Mouse (Mus musculus) mouse embryonic stem cell (cell line): ENCODE measurements around the gene Olfr482.

Experiments used
- in situ Hi-C, 2 experiments: fragments of 300-500 bp; cut with MboI; formaldehyde crosslinking; loops; 1 replicate in 1 of 2; 3 replicates in 1 of 2; pipeline ENCODE4 v1.14.3; 2019 to 2020; ENCODE audit warnings: low sequenced_read_pairs in 2 of 2, low pct_unique_long_range_greater_than_20kb in 1 of 2, mixed read lengths in 1 of 2; ENCODE audit not compliant: unreplicated experiment in 1 of 2

The Olfr482 gene

DNA sequence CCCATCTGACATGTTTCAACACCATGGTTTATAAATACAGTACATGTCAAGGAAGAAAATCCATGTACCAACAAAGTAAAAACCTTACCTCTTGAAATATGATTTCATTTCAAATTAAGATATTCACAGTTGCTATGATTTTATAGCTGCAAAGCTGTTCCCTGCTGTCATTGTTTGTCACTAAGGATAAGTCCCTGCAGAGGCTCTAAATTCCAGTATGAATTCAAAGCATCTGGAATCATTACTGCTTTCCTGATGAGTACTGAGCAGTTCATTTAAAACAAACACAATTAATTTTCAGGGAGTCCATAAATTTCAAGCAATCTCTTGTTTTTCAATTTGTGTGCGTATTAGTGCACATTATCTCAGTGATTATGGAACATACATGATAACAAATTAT lies at the start of gene Olfr482:
Gene Olfr482 (minus strand): TSS at position 101 of the 400 bp plus-strand sequence.
- in situ Hi-C loops, result no loop called here

DNA sequence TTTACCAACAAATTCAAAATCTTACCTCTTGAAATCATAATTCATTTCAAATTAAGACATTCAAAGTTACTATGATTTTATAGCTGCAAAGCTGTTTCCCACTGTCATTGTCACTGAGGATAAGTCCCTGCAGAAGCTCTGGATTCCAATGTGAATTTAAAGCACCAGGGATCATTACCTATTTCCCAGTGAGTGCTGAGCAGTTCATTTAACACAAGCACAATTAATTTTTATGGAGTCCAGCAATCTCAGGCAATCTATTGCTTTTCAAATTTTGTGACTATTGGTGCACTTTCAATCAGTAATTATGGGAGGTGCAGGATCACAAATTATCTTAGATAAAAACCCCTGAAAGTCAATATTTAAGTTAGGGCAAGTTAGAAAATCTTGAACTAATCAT lies 30.0 kb upstream of the Olfr482 start, which contains the start of gene Olfr484:
Gene Olfr484 (minus strand): TSS at position 101 of the 400 bp plus-strand sequence.
- in situ Hi-C loops, result no loop called here

DNA sequence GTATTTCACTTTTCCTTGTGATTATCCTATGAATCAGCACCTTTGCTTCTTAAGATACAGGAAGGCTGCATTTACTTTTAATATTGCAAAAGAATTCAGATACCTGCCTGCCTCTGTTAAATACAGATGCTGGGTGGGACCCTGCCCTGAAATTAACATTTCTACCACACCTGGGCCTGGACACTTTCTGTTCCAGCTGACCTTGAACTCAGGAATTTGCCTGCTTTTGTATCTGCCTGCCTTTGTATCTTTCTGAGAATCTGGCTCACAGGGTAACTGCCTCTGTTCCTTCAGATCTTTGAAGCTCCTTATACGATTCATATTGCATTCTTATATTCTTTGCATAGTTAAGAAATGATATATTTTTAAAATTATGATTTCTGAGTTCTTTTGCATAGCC lies 24.0 kb upstream of the Olfr482 start:
- in situ Hi-C loops, result no loop called here

DNA sequence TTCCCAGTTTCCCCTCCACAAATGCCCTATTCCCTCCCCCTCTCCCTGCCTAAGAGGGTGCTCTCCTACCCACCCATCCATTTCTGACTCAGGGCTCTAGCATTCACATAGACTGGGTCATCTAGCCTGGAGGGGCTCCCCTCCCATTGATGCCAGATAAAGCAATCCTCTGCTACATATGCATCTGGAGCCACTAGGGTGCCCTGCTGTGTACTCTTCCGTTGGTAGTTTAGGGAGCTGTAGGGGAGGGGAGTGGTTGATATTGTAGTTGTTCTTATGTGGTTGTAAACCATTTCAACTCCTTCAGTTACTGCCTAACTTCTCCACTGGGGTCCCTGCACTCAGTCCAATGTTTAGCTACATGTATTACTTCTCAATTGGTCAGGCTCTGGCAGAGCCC lies 23.3 kb upstream of the Olfr482 start:
- in situ Hi-C loops, result no loop called here

DNA sequence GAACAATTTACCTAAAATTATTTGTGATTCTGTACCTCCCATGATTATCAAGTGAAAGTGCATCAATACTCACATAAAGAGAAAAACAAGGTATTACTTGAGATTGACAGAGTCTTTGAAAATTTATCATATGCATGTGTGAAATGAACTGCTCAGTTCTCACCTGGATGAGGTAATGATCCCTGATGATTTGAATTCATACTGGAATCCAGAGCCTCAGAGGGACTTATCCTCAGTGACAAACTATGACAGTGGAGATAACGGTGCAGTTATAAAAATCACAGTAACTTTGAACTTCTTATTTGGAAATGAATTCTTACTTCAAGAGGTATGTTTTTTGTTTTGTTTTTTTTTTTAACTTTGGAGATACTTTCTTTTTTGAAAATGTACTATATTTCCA lies 3.2 kb upstream of the Olfr482 start, which contains the start of gene Olfr483:
Gene Olfr483 (plus strand): TSS at position 301 of the 400 bp plus-strand sequence.
- in situ Hi-C loops, result no loop called here

DNA sequence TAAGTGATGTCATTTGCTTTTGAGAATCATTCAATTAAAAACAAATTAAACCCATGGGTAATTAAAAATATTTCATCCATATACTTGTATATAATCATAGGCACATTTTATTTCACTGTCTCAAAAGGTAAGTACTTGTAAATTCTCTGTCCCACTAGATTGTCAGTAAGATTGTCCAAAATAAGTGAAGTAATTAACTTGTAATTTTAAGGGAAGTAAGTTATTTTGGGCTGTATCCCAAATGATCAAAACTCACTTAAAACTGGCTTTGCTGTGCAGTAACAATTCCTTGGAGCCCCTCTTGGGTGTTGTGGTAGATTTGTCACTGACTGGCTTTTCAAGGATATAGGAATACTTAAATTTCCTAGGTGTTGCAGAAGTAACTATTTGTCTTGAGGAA lies 17.8 kb downstream of the Olfr482 start, which contains the start of gene Olfr481:
Gene Olfr481 (plus strand): TSS at position 301 of the 400 bp plus-strand sequence.
- in situ Hi-C loops, result no loop called here

DNA sequence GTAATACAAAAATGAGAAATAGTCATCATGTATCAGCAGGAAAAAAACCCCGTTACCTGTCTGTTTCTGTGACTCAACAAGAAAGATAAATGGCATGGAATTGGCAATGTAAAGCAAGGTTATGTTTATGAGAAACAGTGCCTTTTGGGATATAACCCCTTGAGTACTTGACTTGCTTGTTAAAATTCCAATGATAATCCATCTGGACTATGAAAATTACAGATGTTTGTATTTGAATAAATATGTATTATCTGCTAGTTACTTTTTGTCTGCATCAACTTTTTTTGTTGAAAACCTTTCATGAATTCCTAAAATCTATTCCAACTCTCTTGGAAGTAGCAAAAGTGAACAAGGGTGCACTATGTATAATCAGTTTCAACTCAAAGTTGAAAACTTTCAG lies 30.1 kb downstream of the Olfr482 start, which contains the start of gene Olfr480:
Gene Olfr480 (minus strand): TSS at position 101 of the 400 bp plus-strand sequence.
- in situ Hi-C loops, result no loop called here

DNA sequence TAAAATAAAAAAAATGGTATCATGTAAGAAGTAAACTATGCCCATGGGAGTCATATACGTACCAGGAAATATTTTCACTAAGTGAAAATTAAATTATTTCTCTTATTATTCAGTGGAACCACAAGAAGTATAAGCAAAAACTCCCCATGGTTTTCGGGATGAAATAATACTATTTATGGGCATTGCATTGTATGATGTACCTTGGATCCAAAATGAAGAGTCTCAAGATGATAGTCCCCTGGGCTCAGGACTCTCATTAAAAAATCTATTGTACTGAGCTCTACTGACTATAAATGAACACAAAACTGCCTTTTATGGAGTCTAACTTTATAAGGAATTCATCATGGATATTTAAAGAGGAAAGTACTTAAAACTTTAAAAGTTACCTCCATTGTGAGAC lies 47.0 kb downstream of the Olfr482 start, which contains the start of gene Olfr479:
Gene Olfr479 (plus strand): TSS at position 301 of the 400 bp plus-strand sequence.
- in situ Hi-C loops, result no loop called here
